Mouse (Mus musculus) liver, embryonic 11.5 days (tissue): Measurements from ENCODE around the gene 2410131K14Rik. TPM values are rescaled to one million over a fixed set of nuclear protein-coding genes. Genes with fewer than 3 reads are reported as not detected.

Source experiments
- ATAC-seq: fragments of 200-750 bp; cut with Nextera tagmentation; replicated peaks from 2 replicates; pipeline ENCODE4 v1.8.0; 2017; ENCODE audit warnings: moderate number of reproducible peaks, mild to moderate bottlenecking, moderate TSS enrichment, moderate library complexity; ENCODE audit not compliant: low FRiP score
- DNase-seq: peaks from one replicate; pipeline ENCODE4 v3.0.0-alpha.2; 2017; ENCODE audit warnings: low spot score
- H3K27ac ChIP-seq: fragments of 300-500 bp; sonication (generic); 2 replicates; pipeline ENCODE4 v1.5.1; 2014; ENCODE audit warnings: mild to moderate bottlenecking, low read depth, low read length, control low read depth
- H3K27me3 ChIP-seq: fragments of 300-500 bp; sonication (generic); replicated peaks from 2 replicates; pipeline ENCODE4 v1.6.1; 2014; ENCODE audit warnings: low read length, mixed read lengths; ENCODE audit not compliant: control insufficient read depth, insufficient read depth
- H3K36me3 ChIP-seq: fragments of 300-500 bp; sonication (generic); 2 replicates; pipeline ENCODE4 v1.6.1; 2014; ENCODE audit warnings: mild to moderate bottlenecking, low read length, moderate library complexity, mixed read lengths; ENCODE audit not compliant: control insufficient read depth, insufficient read depth
- H3K4me1 ChIP-seq: fragments of 300-500 bp; sonication (generic); replicated peaks from 2 replicates; pipeline ENCODE4 v1.6.1; 2014; ENCODE audit warnings: low read length, mixed read lengths; ENCODE audit not compliant: control insufficient read depth, insufficient read depth
- H3K4me2 ChIP-seq: fragments of 300-500 bp; sonication (generic); 2 replicates; pipeline ENCODE4 v1.6.1; 2014; ENCODE audit warnings: mild to moderate bottlenecking, control low read depth, moderate library complexity
- H3K4me3 ChIP-seq: fragments of 300-500 bp; sonication (generic); 2 replicates; pipeline ENCODE4 v1.5.1; 2014; ENCODE audit warnings: low read depth, low read length, control low read depth
- H3K9ac ChIP-seq: fragments of 300-500 bp; sonication (generic); 2 replicates; pipeline ENCODE4 v1.6.1; 2014; ENCODE audit warnings: low read depth, low read length, control low read depth
- H3K9me3 ChIP-seq: fragments of 300-500 bp; sonication (generic); 2 replicates; pipeline ENCODE4 v1.6.1; 2016; ENCODE audit warnings: low read length, inconsistent platforms, mixed read lengths; ENCODE audit not compliant: control insufficient read depth
- WGBS: fragments of 180-500 bp; shearing (Covaris S2); extraction: QIAGEN DNeasy Blood & Tissue Kit; methylation state at CpG from one replicate; pipeline ENCODE4 v1.1.7; 2014; 5-methylcytosine and 5-hydroxymethylcytosine counted together
- polyA plus RNA-seq: library from polyadenylated mRNA; unstranded; fragments of >200 nt; fragmentation: Nextera tagmentation; extraction: Ambion mirVana; gene quantifications from 2 replicates; pipeline ENCODE4 v1.2.1, GENCODE M21; 2014

The 2410131K14Rik gene
- polyA plus RNA-seq, 1 experiment from 2014 or later = 4.3 TPM

DNA sequence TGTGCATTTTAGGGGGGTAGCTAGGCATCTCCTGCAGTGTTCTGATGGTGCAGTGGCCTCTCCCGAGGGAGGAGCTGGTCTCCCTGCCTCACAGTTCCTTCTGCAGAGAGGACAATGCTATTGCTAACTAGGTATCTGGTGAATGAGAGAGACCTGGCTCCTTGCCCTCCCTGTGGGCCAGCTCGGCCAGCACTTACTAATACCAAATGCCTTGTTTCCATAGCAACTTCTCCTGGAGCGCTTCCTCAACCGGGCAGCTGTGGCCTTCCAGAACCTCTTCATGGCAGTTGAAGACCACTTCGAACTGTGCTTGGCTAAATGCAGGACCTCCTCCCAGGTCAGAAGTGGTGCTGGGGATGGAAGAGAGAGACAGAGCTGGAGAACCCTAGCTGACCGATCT is 14.1 kb downstream of the 2410131K14Rik start:
- peaks cover 33% of the 10 kb centered on the region for H3K36me3 ChIP-seq
- no peak overlapping the region for H3K4me3 ChIP-seq
- no peak overlapping the region for H3K27ac ChIP-seq
- 76% methylated on average over 6 of the region's 6 CpGs for WGBS
- no peaks in the 10 kb centered on the region for H3K9me3 ChIP-seq
- H3K4me2 ChIP-seq = no peak overlapping the region
- no peak overlapping the region for H3K9ac ChIP-seq
- DNase-seq (no peak), ATAC-seq (no peak)
- H3K27me3 ChIP-seq = no peaks in the 10 kb centered on the region
- H3K4me1 ChIP-seq = no peaks in the 10 kb centered on the region; the same call in 1 of the 2 replicates

DNA sequence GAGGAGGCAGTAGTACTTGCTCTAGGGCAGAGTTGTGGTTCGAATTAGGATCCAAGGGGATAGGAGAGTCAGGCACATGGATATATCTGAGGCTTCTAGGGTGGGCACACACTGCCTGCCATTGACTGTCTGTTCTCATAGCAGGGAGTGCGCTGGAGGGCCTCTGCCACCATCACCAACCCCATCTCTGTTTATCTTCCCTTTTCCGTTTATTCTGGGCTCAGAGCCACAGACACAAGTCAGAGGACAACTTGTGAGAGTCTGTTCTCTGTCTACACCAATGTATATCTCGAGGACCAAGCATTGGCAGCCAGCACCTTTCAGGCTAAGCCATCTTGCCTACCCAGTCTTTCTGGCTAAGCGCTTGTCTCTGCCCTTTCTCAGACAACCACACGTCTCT is 14.6 kb downstream of the 2410131K14Rik start:
- WGBS = 68% methylated on average over 6 of the region's 6 CpGs
- no peaks in the 10 kb centered on the region for H3K9me3 ChIP-seq
- no peak overlapping the region for H3K9ac ChIP-seq
- ATAC-seq (no peak), DNase-seq (no peak)
- H3K27me3 ChIP-seq = no peaks in the 10 kb centered on the region
- H3K4me3 ChIP-seq = no peak overlapping the region
- no peak overlapping the region for H3K27ac ChIP-seq
- peaks cover 33% of the 10 kb centered on the region for H3K36me3 ChIP-seq
- H3K4me2 ChIP-seq = no peak overlapping the region
- H3K4me1 ChIP-seq = no peaks in the 10 kb centered on the region; the same call in 1 of the 2 replicates

DNA sequence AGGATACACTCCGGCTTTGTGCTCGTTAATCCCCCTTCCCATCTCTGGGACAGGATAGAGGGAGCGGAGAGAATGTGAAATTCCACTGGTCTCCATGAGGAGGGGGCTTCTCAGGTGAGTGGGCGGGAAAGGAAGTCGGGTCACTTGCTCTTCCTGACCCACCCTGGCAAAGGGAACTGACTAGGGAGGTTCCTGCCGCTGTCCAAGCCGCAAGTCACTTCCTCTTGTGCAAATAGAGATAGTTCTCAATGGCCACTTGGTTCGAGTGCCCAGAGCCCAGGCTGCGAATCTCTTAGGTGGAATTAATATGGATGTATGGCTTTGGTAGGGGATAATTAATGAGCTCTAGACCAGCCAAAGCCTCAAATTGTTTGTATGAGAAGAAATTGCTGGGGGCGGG is 15.0 kb downstream of the 2410131K14Rik start:
- Histone ChIP-seq H3K27ac (no peak overlapping the region), H3K4me3 (no peak overlapping the region), H3K9me3 (no peaks in the 10 kb centered on the region), H3K36me3 (peaks cover 33% of the 10 kb centered on the region), H3K9ac (no peak overlapping the region), H3K4me1 (no peaks in the 10 kb centered on the region; the same call in 1 of the 2 replicates), H3K27me3 (no peaks in the 10 kb centered on the region), H3K4me2 (no peak overlapping the region)
- ATAC-seq (no peak), DNase-seq (no peak)
- 54% methylated on average over 10 of the region's 10 CpGs for WGBS

DNA sequence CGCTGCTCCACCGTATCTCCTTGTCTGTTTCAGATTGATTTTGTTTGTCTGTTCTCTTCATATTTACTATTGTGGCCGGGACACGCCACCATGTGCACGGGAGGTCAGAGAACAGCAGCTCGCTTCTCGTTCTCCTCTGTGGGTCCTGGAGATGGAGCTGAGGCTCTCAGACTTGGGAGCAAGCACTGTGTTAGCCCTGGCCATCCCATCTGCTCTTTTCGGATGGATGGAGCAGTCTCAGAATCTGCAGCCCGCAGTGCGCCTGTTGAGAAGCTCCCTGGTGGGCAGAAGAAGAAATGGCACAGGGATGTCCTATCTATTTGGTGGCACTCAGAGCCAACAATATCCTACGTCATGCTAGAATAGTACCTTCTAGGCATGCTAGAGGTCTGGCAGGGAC is 15.6 kb downstream of the 2410131K14Rik start:
- Histone ChIP-seq H3K9me3 (no peaks in the 10 kb centered on the region), H3K4me1 (no peaks in the 10 kb centered on the region; the same call in 1 of the 2 replicates), H3K9ac (no peak overlapping the region), H3K27me3 (no peaks in the 10 kb centered on the region), H3K36me3 (peaks cover 33% of the 10 kb centered on the region), H3K4me2 (no peak overlapping the region), H3K27ac (no peak overlapping the region), H3K4me3 (no peak overlapping the region)
- WGBS = 88% methylated on average over 11 of the region's 11 CpGs
- ATAC-seq (no peak), DNase-seq (no peak)

DNA sequence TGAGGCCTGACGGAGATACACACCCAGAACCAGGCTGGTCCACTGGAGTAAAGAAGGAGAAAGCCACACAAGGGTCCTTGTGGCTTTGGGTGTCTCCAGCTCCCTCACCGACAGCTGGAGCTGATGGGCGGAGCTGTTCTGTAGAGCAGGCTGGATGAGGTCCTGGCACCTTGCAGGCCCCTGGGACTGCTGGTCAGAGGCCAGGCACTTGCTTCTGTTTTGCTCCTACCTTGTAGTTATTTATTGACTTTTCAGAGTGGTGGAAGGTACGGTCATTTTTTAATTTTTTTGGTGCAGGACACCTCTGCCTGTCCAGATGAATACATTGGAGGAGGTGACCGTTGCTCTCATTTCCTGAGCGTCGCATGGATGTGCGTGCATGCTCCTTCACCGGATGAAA is 16.2 kb downstream of the 2410131K14Rik start:
- Histone ChIP-seq H3K36me3 (peaks cover 33% of the 10 kb centered on the region), H3K27ac (no peak overlapping the region), H3K27me3 (no peaks in the 10 kb centered on the region), H3K9me3 (no peaks in the 10 kb centered on the region), H3K4me1 (no peaks in the 10 kb centered on the region; the same call in 1 of the 2 replicates), H3K9ac (no peak overlapping the region), H3K4me2 (no peak overlapping the region), H3K4me3 (no peak overlapping the region)
- DNase-seq (no peak), ATAC-seq (no peak)
- 89% methylated on average over 9 of the region's 9 CpGs for WGBS

DNA sequence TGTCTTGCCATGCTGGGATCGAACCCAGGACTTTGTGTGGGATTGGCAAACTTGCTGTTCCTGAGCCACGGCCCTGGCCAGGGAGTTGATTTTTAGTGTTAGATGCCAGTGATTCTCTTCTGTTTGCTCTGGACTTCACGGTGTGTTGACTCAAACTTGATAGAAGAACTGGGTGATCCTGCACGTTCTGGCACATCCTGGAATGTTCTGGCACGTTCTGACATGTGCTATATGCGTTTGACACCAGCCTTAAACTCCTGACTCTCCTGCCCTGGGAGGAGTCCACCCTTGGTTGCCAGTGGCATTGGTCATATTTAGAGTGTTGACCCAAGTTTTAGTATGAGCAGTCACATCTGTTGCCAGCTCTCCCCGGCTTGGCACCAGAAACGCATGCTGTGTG is 17.4 kb downstream of the 2410131K14Rik start:
- DNase-seq = no peak
- no peaks in the 10 kb centered on the region for H3K9me3 ChIP-seq
- peaks cover 24% of the 10 kb centered on the region for H3K36me3 ChIP-seq
- H3K27ac ChIP-seq = no peak overlapping the region
- no peak overlapping the region for H3K9ac ChIP-seq
- ATAC-seq = no peak
- H3K27me3 ChIP-seq = no peaks in the 10 kb centered on the region
- 88% methylated on average over 8 of the region's 8 CpGs for WGBS
- H3K4me1 ChIP-seq = no peaks in the 10 kb centered on the region; the same call in 1 of the 2 replicates
- no peak overlapping the region for H3K4me3 ChIP-seq
- no peak overlapping the region for H3K4me2 ChIP-seq

DNA sequence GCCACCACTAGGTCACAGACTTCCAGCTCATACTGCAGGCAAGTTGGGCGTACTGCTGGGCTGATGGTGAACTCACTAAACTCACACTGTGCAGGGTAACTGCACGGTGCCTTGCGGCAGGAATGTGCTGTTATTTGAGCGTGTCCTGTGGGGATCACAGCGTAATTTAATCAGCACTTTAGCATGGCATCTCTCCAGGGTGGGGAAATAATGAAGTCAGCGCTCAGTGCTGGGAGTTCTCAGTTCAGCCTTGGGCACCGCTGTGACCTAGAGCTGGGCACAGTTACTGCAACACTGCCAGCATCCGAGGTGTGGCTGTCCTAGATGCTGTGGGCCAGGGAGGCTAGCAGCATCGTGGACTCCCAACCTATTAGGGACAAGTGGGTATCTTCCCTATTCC is 19.3 kb downstream of the 2410131K14Rik start:
- Histone ChIP-seq H3K4me3 (no peak overlapping the region), H3K4me1 (no peaks in the 10 kb centered on the region; the same call in 1 of the 2 replicates), H3K4me2 (no peak overlapping the region), H3K27ac (no peak overlapping the region), H3K9ac (no peak overlapping the region), H3K27me3 (no peaks in the 10 kb centered on the region), H3K9me3 (no peaks in the 10 kb centered on the region), H3K36me3 (peaks cover 13% of the 10 kb centered on the region; the same call in 1 of the 2 replicates)
- DNase-seq = no peak
- WGBS = 88% methylated on average over 9 of the region's 9 CpGs
- no peak for ATAC-seq

DNA sequence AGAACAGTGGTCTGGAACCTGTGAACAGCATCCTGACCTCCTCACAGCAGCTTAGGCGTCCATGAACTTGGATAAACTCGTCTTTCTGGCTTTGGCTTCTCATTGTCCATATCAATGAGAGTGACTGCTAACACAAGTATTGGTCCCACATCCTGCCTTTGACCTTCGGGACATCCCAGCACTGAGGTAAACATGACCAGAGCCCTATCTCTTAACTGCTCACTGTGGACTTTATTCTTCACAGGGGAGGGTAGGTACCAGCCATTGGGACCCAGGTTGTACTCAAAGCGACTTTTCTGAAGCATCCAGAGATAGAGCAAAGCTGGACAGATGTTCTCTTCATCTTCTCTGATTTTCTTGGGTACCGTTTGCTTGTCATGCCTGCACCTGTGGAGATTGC is 20.3 kb downstream of the 2410131K14Rik start:
- H3K36me3 ChIP-seq = peaks cover 9% of the 10 kb centered on the region; the same call in 1 of the 2 replicates
- H3K27ac ChIP-seq = no peak overlapping the region
- ATAC-seq = no peak
- no peak overlapping the region for H3K4me2 ChIP-seq
- H3K4me3 ChIP-seq = no peak overlapping the region
- 59% methylated on average over 5 of the region's 5 CpGs for WGBS
- H3K9ac ChIP-seq = no peak overlapping the region
- no peaks in the 10 kb centered on the region for H3K27me3 ChIP-seq
- no peaks in the 10 kb centered on the region for H3K9me3 ChIP-seq
- no peaks in the 10 kb centered on the region; the same call in 1 of the 2 replicates for H3K4me1 ChIP-seq
- no peak for DNase-seq

DNA sequence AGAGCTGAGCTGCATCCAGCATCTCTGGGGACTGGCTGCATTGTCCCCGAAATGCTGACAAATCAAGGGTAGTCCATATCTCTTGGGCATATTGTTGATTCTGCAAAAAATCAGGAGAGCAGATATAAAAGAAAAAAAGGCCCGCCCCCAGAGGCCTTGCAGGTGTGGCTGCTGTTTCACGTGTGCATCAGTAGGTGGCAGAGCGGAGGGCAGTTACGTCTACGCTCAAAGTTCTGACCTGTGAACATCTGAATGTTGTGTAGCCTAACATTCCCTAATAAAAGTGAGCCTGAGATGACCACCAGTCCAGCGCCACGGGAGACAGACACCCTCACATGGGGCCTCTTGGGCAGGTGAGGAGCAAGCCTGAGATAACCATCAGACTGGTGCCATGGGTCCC is 21.3 kb downstream of the 2410131K14Rik start:
- Histone ChIP-seq H3K9ac (no peak overlapping the region), H3K4me3 (no peak overlapping the region), H3K4me2 (no peak overlapping the region), H3K27me3 (no peaks in the 10 kb centered on the region), H3K27ac (no peak overlapping the region), H3K9me3 (no peaks in the 10 kb centered on the region), H3K4me1 (no peaks in the 10 kb centered on the region; the same call in 1 of the 2 replicates), H3K36me3 (peaks cover 4% of the 10 kb centered on the region; the same call in 1 of the 2 replicates)
- 36% methylated on average over 8 of the region's 8 CpGs for WGBS
- DNase-seq (no peak), ATAC-seq (no peak)
